In the genomic region with DNA sequence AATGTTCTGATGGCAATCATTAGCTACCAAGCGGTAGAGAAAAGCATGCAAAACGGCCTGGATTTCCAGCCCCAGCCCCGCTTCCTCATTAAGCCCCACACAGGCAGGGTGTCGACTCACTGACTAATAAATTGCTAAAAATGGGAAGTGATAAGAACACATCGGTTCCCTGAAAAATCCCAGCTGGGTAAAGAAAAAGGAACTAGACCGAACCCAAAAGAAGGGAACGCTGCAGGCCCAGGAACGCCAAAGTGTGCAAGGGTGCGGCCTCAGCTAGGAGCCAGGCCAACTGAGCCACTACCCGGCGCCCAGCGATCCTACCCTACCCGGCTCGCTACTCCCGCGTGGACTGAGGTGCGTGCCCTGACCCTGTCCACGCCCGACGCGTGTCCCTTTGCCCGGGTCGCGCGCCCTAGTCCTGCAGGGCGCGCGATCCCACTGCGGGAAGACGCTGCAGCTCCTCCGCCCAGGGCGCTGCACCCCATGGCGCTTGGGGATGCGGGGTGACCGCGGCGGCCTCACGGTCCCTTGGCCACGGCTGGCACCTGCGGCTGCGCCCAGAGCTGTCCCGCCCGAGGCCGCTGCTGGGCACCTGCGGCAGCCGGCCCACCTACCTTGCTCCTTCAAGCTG, we compare ENCODE assay signal across 8 mouse cellular contexts. TPM values are rescaled to one million over a fixed set of nuclear protein-coding genes. Genes with fewer than 3 reads are reported as not detected.
A peak's percentile ranks its signal among the peaks of the same experiment; 100 is the strongest.
DNase-seq lines count a peak whose midpoint lies in the region; TF ChIP-seq lines count a peak whose summit lies in the region.

No protein-coding gene starts in this region.

- intact Hi-C loops in left cerebral cortex, adult 2 months (cut with DNase I): no loop called here

- TF ChIP-seq CTCF in left cerebral cortex, adult 2 months (IDR thresholded peaks at IDR 0.05): no peak

- peak overlapping the region; percentile 83 for H3K27ac ChIP-seq in left cerebral cortex, adult 2 months

- peak overlapping the region; percentile 75 for H3K4me3 ChIP-seq in left cerebral cortex, adult 2 months

- DNase-seq in left cerebral cortex, adult 2 months (ENCODE audit: extremely low spot score in 1 of 2, low spot score in 2 of 2): peak in 1 of 2 experiments; percentile 31
- no peak for DNase-seq in left cerebral cortex, adult 8-10 months (ENCODE audit: low spot score in 2 of 2)
- peak; percentile 25 to 34 for DNase-seq in adrenal gland, postnatal 36 days
- DNase-seq in heart, adult 18-20 months: peak; percentile 43 to 61
- peak; percentile 25 for DNase-seq in kidney, adult 9 months
- peak; percentile 8 for DNase-seq in lung, postnatal 10 days
- DNase-seq in skeletal muscle tissue, adult 2 months (ENCODE audit: low read depth, low spot score): peak; percentile 12
- DNase-seq in thymus, postnatal 25 days: no peak

RNA-seq across cellular contexts. Expression of a gene that starts 0.9 kb away (rescaled TPM):
- total RNA-seq in left cerebral cortex, adult 2 months (2021): 10 to 100 TPM; 17.6 to 19.5 TPM
- total RNA-seq in left cerebral cortex, adult 8-10 months (2022): 10 to 100 TPM; 24.2 to 26.9 (median 25.7) TPM
- total RNA-seq in adrenal gland, postnatal 36 days (2021): 10 to 100 TPM; 12.8 to 22.2 TPM
- total RNA-seq in heart, adult 18-20 months (2021): 1 to 10 TPM; 2.1 to 2.9 TPM

Comparison
In these comparisons a context has a peak if more than half of its experiments do, and no peak if none do; other contexts are left out.
1. DNase-seq: peak in adrenal gland, postnatal 36 days (2 of 2), heart, adult 18-20 months (2 of 2), kidney, adult 9 months (single experiment), lung, postnatal 10 days (single experiment) and skeletal muscle tissue, adult 2 months (single experiment); none in left cerebral cortex, adult 8-10 months (0 of 2) and thymus, postnatal 25 days (single experiment).